Mouse (Mus musculus) bone marrow macrophage, adult 2 months (primary cell): ENCODE measurements around the gene Hrk.

Source experiments
- CTCF ChIP-seq: IDR thresholded peaks from 2 replicates; pipeline ENCODE4 v1.5.1; 2012; ENCODE audit warnings: low read depth, mild to moderate bottlenecking, low read length, moderate library complexity
- POLR2A ChIP-seq: IDR thresholded peaks from 2 replicates; pipeline ENCODE4 v1.6.1; 2012; ENCODE audit warnings: mild to moderate bottlenecking, low read depth, low read length, borderline replicate concordance

GRCm38 (mm10) chr5:118145999-118146679 is 18.3 kb upstream of the Hrk start:
- TF ChIP-seq CTCF (no peak), POLR2A (no peak)
